Mouse (Mus musculus): ENCODE results near the gene Myo1b.
A peak's percentile ranks its signal among the peaks of the same experiment; 100 is the strongest.
"Not testable (repeated sequence)": the region's sequence is repeated elsewhere in the genome, so short reads cannot be mapped to it uniquely, and the experiment has no call there.

Myo1b gene

DNA sequence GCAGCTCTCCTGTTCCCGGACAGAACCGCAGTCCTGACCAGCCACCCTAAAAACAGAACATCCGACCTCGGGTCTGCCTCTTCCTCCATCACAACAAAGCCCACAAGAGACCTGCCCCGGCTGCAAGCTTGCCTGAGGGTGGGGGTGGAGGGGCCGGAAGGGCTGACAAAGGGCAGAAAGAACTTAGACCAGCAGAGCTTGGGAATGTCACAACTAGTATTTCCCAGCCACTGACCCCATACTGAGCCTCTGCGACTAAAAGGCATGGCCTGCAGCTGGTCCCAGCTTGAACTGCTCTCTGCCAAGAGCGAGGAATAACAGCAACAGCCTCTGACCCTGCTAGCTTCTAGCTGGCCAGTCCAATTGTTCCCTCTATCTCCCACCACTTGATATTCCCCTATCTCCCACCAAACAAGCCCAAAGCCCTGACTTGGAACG is 36.5 kb downstream of the Myo1b start:
- Histone ChIP-seq H3K4me3 (replicated peaks; ENCODE audit: low read length) (peak overlapping the region; percentile 27; the same call in 1 of the 2 replicates), H3K4me1 (replicated peaks; ENCODE audit: low read depth, low read length) (peaks cover 38% of the 10 kb centered on the region), H3K27me3 (ENCODE audit: insufficient read depth, low read length) (no peaks in the 10 kb centered on the region), H3K36me3 (ENCODE audit: insufficient read depth, low read length) (peaks cover 16% of the 10 kb centered on the region), H3K9me3 (ENCODE audit: low read length) (no peaks in the 10 kb centered on the region)
- TF ChIP-seq NANOG (IDR thresholded peaks at IDR 0.05; ENCODE audit: borderline replicate concordance, low read length) (no peak), POU5F1 (IDR thresholded peaks at IDR 0.05; ENCODE audit: borderline replicate concordance, low read length) (no peak), CTCF (conservative IDR thresholded peaks at IDR 0.05; ENCODE audit: low read length) (no peak)

- no peak overlapping the region for H3K4me3 ChIP-seq (replicated peaks; ENCODE audit: low read length)
- H3K36me3 ChIP-seq (ENCODE audit: insufficient read depth, low read length): no peaks in the 10 kb centered on the region
- TF ChIP-seq POU5F1 (IDR thresholded peaks at IDR 0.05; ENCODE audit: borderline replicate concordance, low read length) (no peak), NANOG (IDR thresholded peaks at IDR 0.05; ENCODE audit: borderline replicate concordance, low read length) (no peak), CTCF (conservative IDR thresholded peaks at IDR 0.05; ENCODE audit: low read length) (no peak)
- H3K9me3 ChIP-seq (ENCODE audit: low read length): no peaks in the 10 kb centered on the region
- no peaks in the 10 kb centered on the region for H3K27me3 ChIP-seq (ENCODE audit: insufficient read depth, low read length)
- H3K4me1 ChIP-seq (replicated peaks; ENCODE audit: low read depth, low read length): peaks cover 44% of the 10 kb centered on the region
These were observed 40.2 kb downstream of the Myo1b start for GRCm38 (mm10) chr1:51875462-51876225.

GRCm38 (mm10) chr1:51872493-51873261 is 43.2 kb downstream of the Myo1b start:
- Histone ChIP-seq H3K27me3 (ENCODE audit: insufficient read depth, low read length) (no peaks in the 10 kb centered on the region), H3K9me3 (ENCODE audit: low read length) (no peaks in the 10 kb centered on the region), H3K4me1 (replicated peaks; ENCODE audit: low read depth, low read length) (peaks cover 20% of the 10 kb centered on the region), H3K4me3 (replicated peaks; ENCODE audit: low read length) (no peak overlapping the region), H3K36me3 (ENCODE audit: insufficient read depth, low read length) (no peaks in the 10 kb centered on the region)
- TF ChIP-seq CTCF (conservative IDR thresholded peaks at IDR 0.05; ENCODE audit: low read length) (no peak), NANOG (IDR thresholded peaks at IDR 0.05; ENCODE audit: borderline replicate concordance, low read length) (no peak), POU5F1 (IDR thresholded peaks at IDR 0.05; ENCODE audit: borderline replicate concordance, low read length) (no peak)

- H3K36me3 ChIP-seq (ENCODE audit: insufficient read depth, low read length); H3K9me3 ChIP-seq (ENCODE audit: low read length); H3K4me3 ChIP-seq (replicated peaks; ENCODE audit: low read length); H3K27me3 ChIP-seq (ENCODE audit: insufficient read depth, low read length): not testable (repeated sequence)
- H3K4me1 ChIP-seq (replicated peaks; ENCODE audit: low read depth, low read length): peaks cover 16% of the 10 kb centered on the region
These were observed 44.6 kb downstream of the Myo1b start for GRCm38 (mm10) chr1:51871234-51871633.

- TF ChIP-seq CTCF (conservative IDR thresholded peaks at IDR 0.05; ENCODE audit: low read length): no peak
- TF ChIP-seq NANOG (IDR thresholded peaks at IDR 0.05; ENCODE audit: borderline replicate concordance, low read length): no peak
- no peak for TF ChIP-seq POU5F1 (IDR thresholded peaks at IDR 0.05; ENCODE audit: borderline replicate concordance, low read length)
- Histone ChIP-seq H3K9me3 (ENCODE audit: low read length) (no peaks in the 10 kb centered on the region), H3K4me3 (replicated peaks; ENCODE audit: low read length) (no peak overlapping the region), H3K4me1 (replicated peaks; ENCODE audit: low read depth, low read length) (0 out of 2 replicates have a peak, but pooled peaks cover 6% of the 10 kb centered on the region), H3K36me3 (ENCODE audit: insufficient read depth, low read length) (peaks cover 6% of the 10 kb centered on the region; the same call in 1 of the 2 replicates), H3K27me3 (ENCODE audit: insufficient read depth, low read length) (no peaks in the 10 kb centered on the region)
These were observed 52.9 kb downstream of the Myo1b start for GRCm38 (mm10) chr1:51862828-51863421.

GRCm38 (mm10) chr1:51860837-51861236 is 55.0 kb downstream of the Myo1b start:
- Histone ChIP-seq H3K4me1 (replicated peaks; ENCODE audit: low read depth, low read length) (0 out of 2 replicates have a peak, but pooled peaks cover 6% of the 10 kb centered on the region), H3K36me3 (ENCODE audit: insufficient read depth, low read length) (peaks cover 6% of the 10 kb centered on the region; the same call in 1 of the 2 replicates), H3K9me3 (ENCODE audit: low read length) (no peaks in the 10 kb centered on the region), H3K27me3 (ENCODE audit: insufficient read depth, low read length) (no peaks in the 10 kb centered on the region), H3K4me3 (replicated peaks; ENCODE audit: low read length) (no peak overlapping the region)
- no peak for TF ChIP-seq CTCF (conservative IDR thresholded peaks at IDR 0.05; ENCODE audit: low read length)
- TF ChIP-seq NANOG (IDR thresholded peaks at IDR 0.05; ENCODE audit: borderline replicate concordance, low read length): no peak
- TF ChIP-seq POU5F1 (IDR thresholded peaks at IDR 0.05; ENCODE audit: borderline replicate concordance, low read length): no peak

GRCm38 (mm10) chr1:51856946-51857345 is 58.9 kb downstream of the Myo1b start:
- no peak for TF ChIP-seq POU5F1 (IDR thresholded peaks at IDR 0.05; ENCODE audit: borderline replicate concordance, low read length)
- TF ChIP-seq NANOG (IDR thresholded peaks at IDR 0.05; ENCODE audit: borderline replicate concordance, low read length): no peak
- TF ChIP-seq CTCF (conservative IDR thresholded peaks at IDR 0.05; ENCODE audit: low read length): no peak
- H3K36me3 ChIP-seq (ENCODE audit: insufficient read depth, low read length): peaks cover 10% of the 10 kb centered on the region
- H3K27me3 ChIP-seq (ENCODE audit: insufficient read depth, low read length): no peaks in the 10 kb centered on the region
- H3K4me1 ChIP-seq (replicated peaks; ENCODE audit: low read depth, low read length): peaks cover 19% of the 10 kb centered on the region
- H3K9me3 ChIP-seq (ENCODE audit: low read length): no peaks in the 10 kb centered on the region
- H3K4me3 ChIP-seq (replicated peaks; ENCODE audit: low read length): no peak overlapping the region

DNA sequence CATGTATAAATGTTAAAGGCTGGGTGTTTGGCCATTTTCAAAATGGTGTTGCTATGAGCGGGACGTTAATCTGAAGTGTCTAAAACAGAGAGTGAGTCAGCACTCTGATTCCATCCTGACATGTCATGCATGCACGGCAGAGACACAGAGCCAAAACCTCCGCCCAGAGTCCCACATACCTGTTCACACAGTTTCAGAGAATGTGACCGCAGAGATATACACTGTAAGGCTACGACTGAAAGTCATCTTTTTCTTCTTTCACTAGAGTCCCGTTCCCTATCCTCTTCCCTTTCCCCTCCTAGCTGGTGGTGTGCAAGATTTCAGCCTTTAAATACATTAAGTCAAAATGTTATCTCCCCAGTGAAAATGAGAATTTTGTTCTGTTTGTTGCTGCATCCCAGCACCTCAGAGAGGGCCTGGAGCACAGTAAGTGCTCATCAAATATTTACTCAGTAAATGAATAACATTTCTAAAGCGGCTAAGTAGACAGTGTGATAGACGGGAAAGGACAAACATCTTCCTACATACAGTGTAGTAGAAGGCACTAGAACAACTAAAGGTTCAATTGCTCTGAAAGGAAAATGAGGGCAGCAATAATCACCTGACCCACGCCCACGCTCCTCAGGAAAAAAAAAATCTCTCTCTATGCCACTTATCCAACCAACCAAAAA is 59.5 kb downstream of the Myo1b start:
- Histone ChIP-seq H3K4me3 (replicated peaks; ENCODE audit: low read length) (no peak overlapping the region), H3K27me3 (ENCODE audit: insufficient read depth, low read length) (no peaks in the 10 kb centered on the region), H3K4me1 (replicated peaks; ENCODE audit: low read depth, low read length) (peaks cover 23% of the 10 kb centered on the region), H3K9me3 (ENCODE audit: low read length) (no peaks in the 10 kb centered on the region), H3K36me3 (ENCODE audit: insufficient read depth, low read length) (peaks cover 10% of the 10 kb centered on the region)
- no peak for TF ChIP-seq NANOG (IDR thresholded peaks at IDR 0.05; ENCODE audit: borderline replicate concordance, low read length)
- no peak for TF ChIP-seq CTCF (conservative IDR thresholded peaks at IDR 0.05; ENCODE audit: low read length)
- TF ChIP-seq POU5F1 (IDR thresholded peaks at IDR 0.05; ENCODE audit: borderline replicate concordance, low read length): no peak

Data from E14TG2a.4 (cell line).